Mouse (Mus musculus) stomach, embryonic 16.5 days (tissue): ENCODE data around the gene Igflr1. TPM values are rescaled to one million over a fixed set of nuclear protein-coding genes. Genes with fewer than 3 reads are reported as not detected.
A peak's percentile ranks its signal among the peaks of the same experiment; 100 is the strongest.

ENCODE experiments used
- ATAC-seq: fragments of 200-750 bp; cut with Nextera tagmentation; 2 replicates; pipeline ENCODE4 v1.8.0; 2017; ENCODE audit warnings: moderate number of reproducible peaks, moderate TSS enrichment; ENCODE audit not compliant: insufficient read depth, low FRiP score
- H3K27ac ChIP-seq: fragments of 300-500 bp; sonication (generic); 2 replicates; pipeline ENCODE4 v1.5.1; 2014; ENCODE audit warnings: low read length
- H3K27me3 ChIP-seq: fragments of 300-500 bp; sonication (generic); 2 replicates; pipeline ENCODE4 v1.6.1; 2014; ENCODE audit warnings: low read length, control low read depth, mixed read lengths; ENCODE audit not compliant: control insufficient read depth, insufficient read depth
- H3K36me3 ChIP-seq: fragments of 300-500 bp; sonication (generic); 2 replicates; pipeline ENCODE4 v1.6.1; 2014; ENCODE audit warnings: low read length; ENCODE audit not compliant: control insufficient read depth, insufficient read depth
- H3K4me1 ChIP-seq: fragments of 300-500 bp; sonication (generic); 2 replicates; pipeline ENCODE4 v1.6.1; 2014; ENCODE audit warnings: low read length, control low read depth, mixed read lengths; ENCODE audit not compliant: control insufficient read depth, insufficient read depth
- H3K4me2 ChIP-seq: fragments of 300-500 bp; sonication (generic); 2 replicates; pipeline ENCODE4 v1.6.1; 2014; ENCODE audit warnings: low read depth, low read length, mixed read lengths
- H3K4me3 ChIP-seq: fragments of 300-500 bp; sonication (generic); replicated peaks from 2 replicates; pipeline ENCODE4 v1.5.1; 2014; ENCODE audit warnings: mild to moderate bottlenecking, low read length
- H3K9ac ChIP-seq: fragments of 300-500 bp; sonication (generic); 2 replicates; pipeline ENCODE4 v1.6.1; 2014; ENCODE audit warnings: low read length
- H3K9me3 ChIP-seq: fragments of 300-500 bp; sonication (generic); replicated peaks from 2 replicates; pipeline ENCODE4 v1.6.1; 2016; ENCODE audit warnings: low read length, control low read depth; ENCODE audit not compliant: control insufficient read depth
- WGBS: fragments of 180-500 bp; shearing (Covaris S2); extraction: QIAGEN DNeasy Blood & Tissue Kit; methylation state at CpG from one replicate; pipeline ENCODE4 v1.1.7; 2014; 5-methylcytosine and 5-hydroxymethylcytosine counted together
- polyA plus RNA-seq: library from polyadenylated mRNA; unstranded; fragments of >200 nt; fragmentation: Nextera tagmentation; extraction: Ambion mirVana; gene quantifications from 2 replicates; pipeline ENCODE4 v1.2.1, GENCODE M21; 2015

Igflr1 gene
- 3.6 and 4.1 TPM in 2 replicates for polyA plus RNA-seq

DNA sequence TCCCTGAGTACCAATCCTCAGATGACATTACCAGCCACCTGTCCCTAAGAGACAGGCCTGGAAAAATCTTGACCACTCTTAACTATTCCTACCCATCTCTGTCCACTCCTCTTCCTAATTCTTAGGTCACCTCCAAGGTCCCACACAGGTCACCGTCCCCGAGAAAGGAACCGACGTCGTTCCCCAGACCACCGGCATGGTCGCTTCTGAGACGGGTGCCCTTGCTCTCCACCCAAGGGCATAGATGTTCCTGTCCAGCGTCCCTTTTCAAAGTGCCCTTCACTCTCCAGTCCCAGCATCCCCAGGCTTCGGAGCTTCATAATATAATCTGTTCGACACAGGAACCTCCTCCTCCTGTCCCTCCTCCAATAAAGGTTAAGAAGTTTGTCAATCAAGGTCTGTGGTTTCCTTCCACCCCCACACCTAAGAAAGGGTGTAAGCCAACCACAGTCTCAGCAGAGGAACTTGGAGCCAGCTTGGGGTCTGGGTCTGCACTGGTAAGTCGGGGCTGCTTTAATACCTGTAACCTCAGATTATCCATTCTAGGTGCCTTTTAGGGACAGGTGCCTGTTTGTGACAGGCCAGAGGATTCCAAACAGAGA lies at the start of gene Igflr1:
Gene Igflr1, plus strand, starts transcription at position 458 of the 602 bp plus-strand sequence.
- peaks cover 27% of the 10 kb centered on the region for H3K36me3 ChIP-seq
- H3K27ac ChIP-seq, result no peak within 1 kb of the TSS
- H3K4me1 ChIP-seq, result peaks cover 6% of the 10 kb centered on the region; the same call in 1 of the 2 replicates
- no peak within 1 kb of the TSS for H3K9ac ChIP-seq
- no peak for ATAC-seq
- no peaks in the 10 kb centered on the region for H3K27me3 ChIP-seq
- H3K9me3 ChIP-seq, result no peaks in the 10 kb centered on the region
- H3K4me3 ChIP-seq, result no peak within 1 kb of the TSS
- H3K4me2 ChIP-seq, result no peak within 1 kb of the TSS
- 92% methylated on average over 12 of the region's 12 CpGs for WGBS

DNA sequence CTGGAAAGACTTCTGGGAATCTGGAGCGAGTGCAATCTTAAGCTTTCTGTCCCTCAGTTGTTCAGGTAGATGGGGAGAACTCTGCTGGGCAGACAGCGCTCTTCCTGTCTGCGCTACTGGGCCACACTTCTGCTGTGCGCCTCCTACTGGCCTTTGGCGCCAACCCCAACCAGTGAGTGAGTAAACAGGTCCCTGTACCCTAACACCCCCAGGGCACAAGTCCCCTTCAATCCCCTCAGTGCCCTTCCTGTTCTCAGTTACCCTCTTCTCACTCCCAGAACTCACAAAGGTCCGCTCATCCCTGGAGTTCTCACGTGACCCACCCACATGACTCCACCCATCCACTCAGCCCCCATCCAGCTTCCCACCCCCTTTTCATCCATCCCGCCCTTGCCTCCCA lies 46.9 kb upstream of the Igflr1 start:
- no peaks in the 10 kb centered on the region for H3K4me1 ChIP-seq
- H3K27me3 ChIP-seq, result no peaks in the 10 kb centered on the region
- no peak overlapping the region for H3K4me2 ChIP-seq
- no peak overlapping the region for H3K9ac ChIP-seq
- H3K27ac ChIP-seq, result no peak overlapping the region
- no peak for ATAC-seq
- no peak overlapping the region for H3K4me3 ChIP-seq
- 33% methylated on average over 8 of the region's 8 CpGs for WGBS
- no peaks in the 10 kb centered on the region for H3K9me3 ChIP-seq
- H3K36me3 ChIP-seq, result no peaks in the 10 kb centered on the region

DNA sequence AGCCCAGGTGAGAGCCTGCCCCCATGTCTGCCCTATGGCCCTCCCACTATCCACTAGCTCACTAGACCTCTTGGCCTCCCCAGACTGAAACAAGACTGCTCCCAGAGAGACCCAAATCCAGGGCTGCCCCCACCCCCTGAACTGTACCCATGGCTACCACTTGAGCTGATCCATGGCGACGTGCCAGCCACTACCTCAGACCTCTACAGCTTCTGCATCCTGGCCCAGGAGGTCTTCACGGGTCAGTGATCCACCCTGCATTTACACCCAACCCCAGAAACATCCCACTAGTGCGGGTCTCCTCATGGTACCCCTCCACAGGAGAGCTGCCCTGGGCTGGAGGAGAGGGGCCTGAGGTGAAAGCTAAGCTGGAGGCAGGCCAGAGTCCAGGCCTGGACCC lies 44.8 kb upstream of the Igflr1 start:
- 73% methylated on average over 4 of the region's 4 CpGs for WGBS
- no peak overlapping the region for H3K27ac ChIP-seq
- H3K9ac ChIP-seq, result no peak overlapping the region
- H3K36me3 ChIP-seq, result no peaks in the 10 kb centered on the region
- no peak overlapping the region for H3K4me3 ChIP-seq
- H3K9me3 ChIP-seq, result no peaks in the 10 kb centered on the region
- ATAC-seq, result no peak
- H3K4me2 ChIP-seq, result no peak overlapping the region
- H3K4me1 ChIP-seq, result no peaks in the 10 kb centered on the region
- H3K27me3 ChIP-seq, result no peaks in the 10 kb centered on the region

DNA sequence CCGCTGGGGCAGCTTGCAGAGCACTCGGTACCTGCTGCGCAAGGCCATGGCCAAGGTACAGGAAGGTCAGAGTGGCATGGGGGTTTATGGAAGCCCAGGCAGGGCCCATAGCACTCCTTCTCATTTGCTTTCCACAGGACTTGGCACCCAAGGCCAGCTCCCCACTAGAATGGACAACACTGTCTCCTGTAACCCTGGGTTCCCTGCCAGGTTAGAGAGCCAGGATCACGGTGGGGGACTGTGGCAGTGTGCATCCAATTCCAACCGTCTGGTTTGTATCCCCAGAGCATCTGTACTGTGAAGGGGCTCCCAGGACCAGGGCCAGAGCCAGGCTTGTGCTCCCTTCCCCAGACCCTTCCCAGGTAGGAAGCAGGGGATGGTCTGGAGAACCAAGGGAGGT lies 44.4 kb upstream of the Igflr1 start:
- H3K4me2 ChIP-seq, result no peak overlapping the region
- H3K9me3 ChIP-seq, result no peaks in the 10 kb centered on the region
- no peaks in the 10 kb centered on the region for H3K4me1 ChIP-seq
- no peak overlapping the region for H3K9ac ChIP-seq
- H3K27ac ChIP-seq, result no peak overlapping the region
- no peaks in the 10 kb centered on the region for H3K36me3 ChIP-seq
- no peak for ATAC-seq
- H3K4me3 ChIP-seq, result no peak overlapping the region
- WGBS, result 78% methylated on average over 5 of the region's 5 CpGs
- H3K27me3 ChIP-seq, result no peaks in the 10 kb centered on the region

DNA sequence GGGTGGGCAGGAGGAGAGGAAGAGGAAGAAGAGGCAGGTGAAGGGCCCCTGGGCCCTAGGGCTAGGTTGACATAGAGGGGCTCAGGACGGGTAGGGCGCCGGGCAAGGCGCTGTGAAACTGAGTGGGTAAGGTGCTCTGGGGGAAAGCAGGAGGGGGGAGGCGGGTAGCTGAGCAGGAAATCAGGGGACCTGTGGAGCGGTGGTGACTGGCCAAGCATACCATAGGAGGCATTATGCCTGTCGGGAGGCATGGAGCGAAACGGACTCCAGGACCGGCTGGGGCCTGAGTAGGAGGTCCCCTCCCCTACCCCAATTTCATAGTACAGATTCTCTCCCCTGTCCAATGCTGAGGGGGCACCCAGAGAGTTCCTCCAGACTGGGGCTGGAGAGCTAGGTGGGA lies 42.4 kb upstream of the Igflr1 start:
- no peak overlapping the region for H3K4me2 ChIP-seq
- no peak overlapping the region for H3K9ac ChIP-seq
- H3K4me3 ChIP-seq, result no peak overlapping the region
- H3K4me1 ChIP-seq, result peaks cover 10% of the 10 kb centered on the region
- no peaks in the 10 kb centered on the region for H3K27me3 ChIP-seq
- no peaks in the 10 kb centered on the region for H3K36me3 ChIP-seq
- no peak for ATAC-seq
- WGBS, result 82% methylated on average over 10 of the region's 10 CpGs
- H3K27ac ChIP-seq, result no peak overlapping the region
- no peaks in the 10 kb centered on the region for H3K9me3 ChIP-seq

DNA sequence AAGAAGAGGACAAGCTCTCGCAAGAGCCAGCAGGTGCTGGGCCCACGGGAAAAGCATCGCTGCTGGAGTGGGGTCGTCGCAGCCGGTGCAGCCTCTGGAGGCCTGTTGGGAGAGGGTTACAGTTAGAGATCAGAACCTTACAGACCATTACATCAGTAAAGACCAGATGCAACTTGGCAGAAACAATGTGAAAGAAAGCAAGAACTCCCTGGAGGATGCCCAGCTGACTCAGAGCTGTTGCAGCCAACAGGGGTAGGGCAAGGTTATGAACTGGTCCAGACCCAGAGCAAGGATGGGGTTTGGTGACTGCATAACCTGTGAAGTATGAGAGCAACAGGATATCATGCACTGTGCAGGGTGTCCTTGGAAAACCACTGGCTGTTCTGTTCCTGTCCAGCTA lies 40.7 kb upstream of the Igflr1 start:
- Histone ChIP-seq H3K4me2 (no peak overlapping the region), H3K9ac (no peak overlapping the region), H3K27ac (no peak overlapping the region), H3K4me3 (no peak overlapping the region), H3K27me3 (no peaks in the 10 kb centered on the region), H3K36me3 (peaks cover 2% of the 10 kb centered on the region; the same call in 1 of the 2 replicates), H3K9me3 (no peaks in the 10 kb centered on the region), H3K4me1 (peaks cover 10% of the 10 kb centered on the region)
- whole genome bisulfite sequencing, result 90% methylated on average over 6 of the region's 6 CpGs
- no peak for ATAC-seq

DNA sequence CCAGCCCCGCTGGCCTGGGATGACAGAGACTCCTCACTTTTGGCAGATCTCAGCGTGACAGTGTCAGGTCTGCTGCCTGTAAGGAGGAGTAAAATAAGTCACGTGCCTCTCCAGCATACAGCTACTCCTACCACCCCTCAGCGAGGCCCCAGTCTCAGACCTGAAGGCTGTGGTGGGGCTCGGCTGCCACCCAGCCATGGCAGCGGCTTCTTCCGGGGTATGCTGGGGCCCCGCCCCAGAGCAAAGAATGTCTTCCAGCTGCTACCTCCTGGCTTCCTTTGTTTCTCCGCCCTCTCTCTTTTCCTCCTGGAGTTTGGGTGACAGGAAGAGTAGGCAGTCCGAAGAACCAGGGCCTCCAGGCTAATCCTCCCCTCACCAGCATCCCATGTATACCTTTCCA lies 39.3 kb upstream of the Igflr1 start:
- H3K27me3 ChIP-seq, result no peaks in the 10 kb centered on the region
- peak; percentile 24; the same call in 1 of the 2 replicates for ATAC-seq
- H3K4me1 ChIP-seq, result peaks cover 10% of the 10 kb centered on the region
- peaks cover 11% of the 10 kb centered on the region; the same call in 1 of the 2 replicates for H3K36me3 ChIP-seq
- peak overlapping the region; percentile 63 for H3K9ac ChIP-seq
- WGBS, result 27% methylated on average over 10 of the region's 10 CpGs
- H3K4me3 ChIP-seq, result no peak overlapping the region
- H3K4me2 ChIP-seq, result peak overlapping the region; percentile 35
- no peak overlapping the region for H3K27ac ChIP-seq
- H3K9me3 ChIP-seq, result no peaks in the 10 kb centered on the region

DNA sequence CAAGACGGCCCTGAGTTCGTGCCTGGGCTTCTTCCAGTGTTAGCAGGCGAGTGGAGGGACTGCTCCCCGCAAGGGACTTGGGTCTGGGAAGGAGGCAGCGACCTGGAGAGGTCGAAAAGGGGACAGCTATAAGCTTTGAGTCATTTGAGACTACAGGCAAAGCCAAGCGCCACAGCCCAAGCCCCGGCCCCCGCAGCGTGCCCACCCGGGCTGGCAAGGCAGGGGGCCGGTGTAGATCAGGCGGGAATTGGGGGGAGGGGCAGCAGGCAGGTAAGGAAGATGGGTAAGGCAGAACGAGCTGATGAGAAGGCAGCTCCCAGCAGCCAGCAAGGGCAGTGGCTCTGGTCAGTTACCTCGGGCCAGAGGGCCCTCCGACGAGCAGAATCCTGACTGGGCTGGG lies 38.8 kb upstream of the Igflr1 start:
- Histone ChIP-seq H3K4me2 (peak overlapping the region; percentile 35), H3K27ac (peak overlapping the region; percentile 15; the same call in 1 of the 2 replicates), H3K27me3 (no peaks in the 10 kb centered on the region), H3K4me3 (no peak overlapping the region), H3K9me3 (no peaks in the 10 kb centered on the region), H3K4me1 (peaks cover 10% of the 10 kb centered on the region), H3K9ac (peak overlapping the region; percentile 63), H3K36me3 (peaks cover 11% of the 10 kb centered on the region; the same call in 1 of the 2 replicates)
- no peak for ATAC-seq
- WGBS, result 34% methylated on average over 17 of the region's 17 CpGs

DNA sequence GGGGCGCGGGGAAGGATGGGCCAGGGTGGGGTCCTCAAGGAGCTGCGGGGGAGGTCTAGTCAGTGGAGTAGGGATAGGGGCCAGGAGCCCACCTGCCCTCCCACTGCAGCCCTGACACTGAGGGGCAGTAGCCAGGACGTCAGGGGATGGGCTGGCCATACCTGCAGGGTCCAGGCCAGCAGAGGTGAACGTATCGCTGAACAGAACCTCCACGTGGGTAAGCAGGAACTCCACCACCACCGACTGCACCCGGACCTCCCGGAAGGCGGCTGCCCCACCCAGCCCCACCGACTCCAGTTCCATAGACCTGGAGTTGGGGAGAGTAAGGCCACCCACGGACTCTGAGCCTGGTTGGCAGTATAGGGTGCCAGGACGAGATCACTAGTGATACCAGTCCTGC lies 38.2 kb upstream of the Igflr1 start:
- Histone ChIP-seq H3K4me2 (no peak overlapping the region), H3K27me3 (no peaks in the 10 kb centered on the region), H3K36me3 (peaks cover 11% of the 10 kb centered on the region; the same call in 1 of the 2 replicates), H3K9me3 (no peaks in the 10 kb centered on the region), H3K4me3 (no peak overlapping the region), H3K9ac (peak overlapping the region; percentile 63; the same call in 1 of the 2 replicates), H3K4me1 (peaks cover 10% of the 10 kb centered on the region), H3K27ac (no peak overlapping the region)
- no peak for ATAC-seq
- 82% methylated on average over 14 of the region's 14 CpGs for WGBS
